Mouse (Mus musculus) embryonic facial prominence, embryonic 11.5 days (tissue): ENCODE data around the gene Rhou. TPM values are rescaled to one million over a fixed set of nuclear protein-coding genes. Genes with fewer than 3 reads are reported as not detected.

Experiments used
- ATAC-seq: fragments of 200-750 bp; cut with Nextera tagmentation; replicated peaks from 2 replicates; pipeline ENCODE4 v1.8.0; 2017; ENCODE audit warnings: low read depth; ENCODE audit not compliant: insufficient number of reproducible peaks, low FRiP score, low TSS enrichment
- DNase-seq: peaks from one replicate; pipeline ENCODE4 v3.0.0-alpha.2; 2015; ENCODE audit warnings: low spot score
- H3K27ac ChIP-seq: fragments of 300-500 bp; sonication (generic); replicated peaks from 2 replicates; pipeline ENCODE4 v1.5.1; 2014; ENCODE audit warnings: mild to moderate bottlenecking, low read depth, low read length, control low read depth
- H3K27me3 ChIP-seq: fragments of 300-500 bp; sonication (generic); 2 replicates; pipeline ENCODE4 v1.6.1; 2014; ENCODE audit warnings: mild to moderate bottlenecking, low read length, moderate library complexity, mixed read lengths; ENCODE audit not compliant: control insufficient read depth, insufficient read depth
- H3K36me3 ChIP-seq: fragments of 300-500 bp; sonication (generic); replicated peaks from 2 replicates; pipeline ENCODE4 v1.6.1; 2014; ENCODE audit warnings: low read depth, mild to moderate bottlenecking, low read length, moderate library complexity, mixed read lengths; ENCODE audit not compliant: control insufficient read depth, insufficient read depth
- H3K4me1 ChIP-seq: fragments of 300-500 bp; sonication (generic); 2 replicates; pipeline ENCODE4 v1.6.1; 2014; ENCODE audit warnings: low read length, mixed read lengths; ENCODE audit not compliant: control insufficient read depth, insufficient read depth
- H3K4me2 ChIP-seq: fragments of 300-500 bp; sonication (generic); 2 replicates; pipeline ENCODE4 v1.6.1; 2014; ENCODE audit warnings: low read depth, mild to moderate bottlenecking, control low read depth, low read length, moderate library complexity
- H3K4me3 ChIP-seq: fragments of 300-500 bp; sonication (generic); 2 replicates; pipeline ENCODE4 v1.5.1; 2014; ENCODE audit warnings: low read depth, low read length, control low read depth
- H3K9ac ChIP-seq: fragments of 300-500 bp; sonication (generic); replicated peaks from 2 replicates; pipeline ENCODE4 v1.6.1; 2014; ENCODE audit warnings: mild to moderate bottlenecking, control low read depth, low read length
- H3K9me3 ChIP-seq: fragments of 300-500 bp; sonication (generic); replicated peaks from 2 replicates; pipeline ENCODE4 v1.6.1; 2016; ENCODE audit warnings: mild to moderate bottlenecking, low read length, inconsistent platforms, mixed read lengths; ENCODE audit not compliant: control insufficient read depth
- WGBS: fragments of 180-500 bp; shearing (Covaris S2); extraction: QIAGEN DNeasy Blood & Tissue Kit; methylation state at CpG from one replicate; pipeline ENCODE4 v1.1.7; 2014; 5-methylcytosine and 5-hydroxymethylcytosine counted together
- polyA plus RNA-seq: library from polyadenylated mRNA; unstranded; fragments of >200 nt; fragmentation: Nextera tagmentation; extraction: Ambion mirVana; gene quantifications from 2 replicates; pipeline ENCODE4 v1.2.1, GENCODE M21; 2014

Rhou gene
- polyA plus RNA-seq, 1 experiment from 2014 or later: 11.2 TPM

DNA sequence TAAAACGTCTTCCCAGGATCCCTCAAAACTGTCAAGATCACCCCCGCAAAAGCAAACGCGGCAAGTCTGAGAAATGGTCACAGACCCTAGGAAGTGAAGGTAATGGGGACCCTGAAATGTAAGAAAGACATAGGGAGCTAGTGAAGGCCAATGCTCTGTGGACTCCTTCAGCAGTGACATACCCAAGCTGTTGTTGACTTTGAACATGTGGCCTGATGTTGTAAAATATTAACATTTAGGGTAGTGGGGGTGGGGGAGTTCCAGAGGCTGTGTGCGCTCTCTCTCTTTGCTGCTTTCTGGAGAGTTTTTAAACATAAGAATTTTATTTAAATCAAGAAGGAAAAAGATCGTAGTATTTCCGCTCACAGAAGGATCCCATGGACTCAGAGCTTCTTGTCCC lies 29.6 kb downstream of the Rhou start:
- Histone ChIP-seq H3K9me3 (no peaks in the 10 kb centered on the region), H3K4me1 (no peaks in the 10 kb centered on the region), H3K9ac (no peak overlapping the region), H3K4me3 (no peak overlapping the region), H3K4me2 (no peak overlapping the region), H3K27ac (no peak overlapping the region), H3K27me3 (no peaks in the 10 kb centered on the region), H3K36me3 (no peaks in the 10 kb centered on the region)
- DNase-seq: no peak
- 60% methylated on average over 7 of the region's 7 CpGs for WGBS
- no peak for ATAC-seq

DNA sequence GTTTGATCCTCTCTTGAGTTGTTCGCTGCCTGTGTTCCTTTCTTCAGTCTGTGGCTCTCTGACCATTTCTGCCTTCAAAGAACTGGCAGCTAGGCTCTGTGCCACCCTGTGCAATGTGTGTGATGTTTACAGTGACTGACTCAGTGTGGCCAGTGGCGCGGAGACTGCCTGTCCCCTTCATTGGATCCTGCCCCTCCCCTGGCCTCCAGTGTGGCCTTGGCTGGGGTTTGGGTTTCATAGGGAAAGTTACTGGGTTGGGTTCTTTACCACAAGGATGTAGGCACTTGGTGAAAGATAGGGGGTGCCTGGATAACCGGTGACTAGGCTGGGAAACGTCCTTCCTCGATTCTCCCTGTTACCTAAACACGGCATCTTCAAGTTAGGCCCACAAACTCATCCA lies 31.1 kb downstream of the Rhou start:
- no peaks in the 10 kb centered on the region for H3K4me1 ChIP-seq
- no peak overlapping the region for H3K4me3 ChIP-seq
- H3K27ac ChIP-seq: no peak overlapping the region
- ATAC-seq (no peak), DNase-seq (no peak)
- no peak overlapping the region for H3K4me2 ChIP-seq
- H3K9ac ChIP-seq: no peak overlapping the region
- no peaks in the 10 kb centered on the region for H3K27me3 ChIP-seq
- WGBS: 90% methylated on average over 7 of the region's 7 CpGs
- H3K9me3 ChIP-seq: no peaks in the 10 kb centered on the region
- no peaks in the 10 kb centered on the region for H3K36me3 ChIP-seq

DNA sequence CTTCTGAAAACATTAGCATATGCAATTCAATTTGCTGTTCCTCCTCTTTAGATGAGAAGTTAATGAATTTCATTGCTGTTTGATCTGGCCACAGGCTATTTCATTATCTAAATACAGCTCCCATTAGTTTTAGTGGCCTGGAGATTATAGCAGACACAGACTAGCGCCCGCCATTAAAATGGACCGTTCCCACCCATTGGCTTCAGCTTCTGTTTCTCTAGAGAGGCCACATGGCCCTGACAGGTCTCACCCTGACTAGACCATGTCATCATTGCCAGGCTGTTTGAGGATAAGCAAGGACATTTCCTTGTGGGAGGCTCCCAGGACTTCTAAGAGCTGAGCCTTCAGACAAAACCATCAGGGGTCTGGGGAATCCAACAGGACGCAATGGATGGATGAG lies 31.7 kb downstream of the Rhou start:
- H3K27me3 ChIP-seq: no peaks in the 10 kb centered on the region
- ATAC-seq: no peak
- no peak overlapping the region for H3K9ac ChIP-seq
- H3K36me3 ChIP-seq: no peaks in the 10 kb centered on the region
- H3K9me3 ChIP-seq: no peaks in the 10 kb centered on the region
- no peak overlapping the region for H3K4me3 ChIP-seq
- H3K4me2 ChIP-seq: no peak overlapping the region
- no peak for DNase-seq
- no peak overlapping the region for H3K27ac ChIP-seq
- WGBS: 86% methylated on average over 4 of the region's 4 CpGs
- H3K4me1 ChIP-seq: no peaks in the 10 kb centered on the region

GRCm38 (mm10) chr8:123687826-123688225 lies 34.1 kb downstream of the Rhou start:
- H3K36me3 ChIP-seq: no peaks in the 10 kb centered on the region
- no peak overlapping the region for H3K4me3 ChIP-seq
- H3K9me3 ChIP-seq: no peaks in the 10 kb centered on the region
- no peaks in the 10 kb centered on the region for H3K4me1 ChIP-seq
- H3K4me2 ChIP-seq: no peak overlapping the region
- H3K9ac ChIP-seq: no peak overlapping the region
- ATAC-seq (no peak), DNase-seq (no peak)
- no peak overlapping the region for H3K27ac ChIP-seq
- no peaks in the 10 kb centered on the region for H3K27me3 ChIP-seq
- WGBS: 49% methylated on average over 4 of the region's 4 CpGs

GRCm38 (mm10) chr8:123692165-123692962 lies 38.6 kb downstream of the Rhou start:
- H3K4me3 ChIP-seq: no peak overlapping the region
- no peaks in the 10 kb centered on the region for H3K27me3 ChIP-seq
- no peaks in the 10 kb centered on the region for H3K36me3 ChIP-seq
- no peak overlapping the region for H3K27ac ChIP-seq
- H3K4me1 ChIP-seq: no peaks in the 10 kb centered on the region
- no peak overlapping the region for H3K9ac ChIP-seq
- H3K9me3 ChIP-seq: no peaks in the 10 kb centered on the region
- DNase-seq: no peak
- no peak for ATAC-seq
- WGBS: 88% methylated on average over 10 of the region's 10 CpGs
- no peak overlapping the region for H3K4me2 ChIP-seq

GRCm38 (mm10) chr8:123696167-123696566 lies 42.4 kb downstream of the Rhou start:
- no peak overlapping the region for H3K4me3 ChIP-seq
- H3K4me1 ChIP-seq: peaks cover 5% of the 10 kb centered on the region; the same call in 1 of the 2 replicates
- DNase-seq (no peak), ATAC-seq (no peak)
- WGBS: 68% methylated on average over 9 of the region's 9 CpGs
- no peaks in the 10 kb centered on the region for H3K36me3 ChIP-seq
- H3K9ac ChIP-seq: no peak overlapping the region
- no peaks in the 10 kb centered on the region for H3K9me3 ChIP-seq
- H3K4me2 ChIP-seq: no peak overlapping the region
- H3K27ac ChIP-seq: no peak overlapping the region
- H3K27me3 ChIP-seq: no peaks in the 10 kb centered on the region

GRCm38 (mm10) chr8:123697329-123697728 lies 43.6 kb downstream of the Rhou start:
- no peaks in the 10 kb centered on the region for H3K9me3 ChIP-seq
- WGBS: 74% methylated on average over 5 of the region's 5 CpGs
- no peaks in the 10 kb centered on the region for H3K36me3 ChIP-seq
- H3K4me2 ChIP-seq: no peak overlapping the region
- ATAC-seq (no peak), DNase-seq (no peak)
- no peaks in the 10 kb centered on the region for H3K27me3 ChIP-seq
- peaks cover 5% of the 10 kb centered on the region; the same call in 1 of the 2 replicates for H3K4me1 ChIP-seq
- no peak overlapping the region for H3K27ac ChIP-seq
- H3K9ac ChIP-seq: no peak overlapping the region
- no peak overlapping the region for H3K4me3 ChIP-seq

DNA sequence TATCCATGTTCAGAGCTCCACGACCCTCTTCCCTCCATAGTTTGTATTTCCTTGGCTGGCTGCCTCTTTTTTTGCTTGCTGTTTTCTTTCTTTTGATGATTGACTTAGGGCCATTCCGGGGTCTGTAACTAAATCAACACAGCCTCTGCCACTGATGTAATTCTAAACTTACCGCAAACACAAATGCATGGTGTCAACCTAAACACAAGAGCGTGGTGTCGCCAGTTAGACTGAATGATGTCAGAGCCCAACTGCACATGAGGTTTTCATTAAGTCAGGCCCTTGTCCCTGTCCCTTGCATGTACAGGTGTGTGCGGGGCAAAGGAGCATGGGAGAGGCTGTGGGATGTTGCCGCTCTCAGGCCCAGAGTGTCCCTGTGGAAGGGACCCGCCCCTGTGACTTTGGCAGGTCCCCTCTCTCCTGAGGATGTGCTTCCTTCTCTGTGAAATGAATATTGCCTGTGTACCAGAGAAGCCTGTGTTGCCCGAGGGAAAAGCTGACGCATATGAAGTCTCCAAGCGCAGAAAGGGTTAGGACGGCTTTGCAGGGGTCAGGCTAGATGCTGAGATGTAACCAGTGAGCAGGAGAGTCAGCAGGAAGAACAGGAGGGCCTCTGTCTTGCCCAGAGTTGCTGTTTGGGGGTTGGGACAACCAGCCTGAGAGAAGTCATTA lies 46.8 kb downstream of the Rhou start:
- H3K27ac ChIP-seq: no peak overlapping the region
- no peaks in the 10 kb centered on the region for H3K9me3 ChIP-seq
- DNase-seq: peak; percentile 73
- H3K4me2 ChIP-seq: peak overlapping the region; percentile 14
- no peak overlapping the region for H3K4me3 ChIP-seq
- no peaks in the 10 kb centered on the region for H3K36me3 ChIP-seq
- WGBS: 17% methylated on average over 12 of the region's 12 CpGs
- no peaks in the 10 kb centered on the region for H3K27me3 ChIP-seq
- H3K4me1 ChIP-seq: peaks cover 5% of the 10 kb centered on the region; the same call in 1 of the 2 replicates
- no peak overlapping the region for H3K9ac ChIP-seq
- peak; percentile 48; the same call in 1 of the 2 replicates for ATAC-seq
